Mouse (Mus musculus) gastrocnemius, postnatal 36 days (tissue): Measurements from ENCODE around the gene 4931406P16Rik. TPM values are rescaled to one million over a fixed set of nuclear protein-coding genes. Genes with fewer than 3 reads are reported as not detected.
"Not testable (repeated sequence)": the region's sequence is repeated elsewhere in the genome, so short reads cannot be mapped to it uniquely, and the experiment has no call there.

Experiments
- DNase-seq, 2 experiments: peaks; one replicate each; pipeline ENCODE4 v3.0.0; 2022
- intact Hi-C: fragments of 180-260 bp; cut with DNase I; formaldehyde crosslinking; loops from one replicate; pipeline ENCODE4 v1.15.1; 2025
- long read RNA-seq, 2 experiments: library from polyadenylated mRNA; stranded (forward); transcript quantifications; one replicate each; pipeline ENCODE4 v2.0.0; 2021
- total RNA-seq, 2 experiments: library from RNA; stranded (reverse); gene quantifications; 2 replicates each; pipeline ENCODE4 v1.2.3; 2021

The 4931406P16Rik gene
- 10 to 100 TPM; 25.8 to 37.3 TPM for total RNA-seq
- long read RNA-seq, experiment 1, full-length matches to known transcripts, result 2 of 7 reads
- long read RNA-seq, experiment 1, partial matches to known transcripts, result 2 of 7 reads
- long read RNA-seq, experiment 1, other reads (novel, unspliced or antisense), result 3 of 7 reads
- long read RNA-seq, experiment 2, full-length matches to known transcripts, result 2 of 6 reads
- long read RNA-seq, experiment 2, partial matches to known transcripts, result 1 of 6 reads
- long read RNA-seq, experiment 2, other reads (novel, unspliced or antisense), result 3 of 6 reads

DNA sequence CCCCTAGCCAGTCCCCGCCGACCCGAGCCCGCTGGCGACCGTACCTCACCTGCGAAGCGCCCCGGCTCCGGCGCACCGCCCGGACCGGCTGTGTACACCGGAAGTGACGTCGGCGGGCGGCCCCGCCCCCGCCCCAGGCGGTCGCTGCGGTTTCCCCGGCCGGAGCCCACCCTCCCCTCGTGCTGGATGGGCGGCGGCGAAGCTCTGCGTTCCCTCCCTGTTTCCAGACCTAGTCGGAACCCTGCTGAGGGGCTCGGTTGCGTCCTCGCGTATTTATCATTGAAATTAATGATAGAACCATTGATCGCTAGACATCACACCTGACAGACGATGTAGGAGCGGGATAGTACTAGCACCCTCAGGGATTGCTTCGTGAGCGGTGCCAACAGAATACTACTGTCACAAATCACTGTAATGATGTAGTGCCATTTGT lies at the start of gene 4931406P16Rik:
Gene 4931406P16Rik, minus strand, starts transcription at position 109 of the 433 bp plus-strand sequence.
- peak; percentile 80 to 84 for DNase-seq
- intact Hi-C loops, result no loop called here

DNA sequence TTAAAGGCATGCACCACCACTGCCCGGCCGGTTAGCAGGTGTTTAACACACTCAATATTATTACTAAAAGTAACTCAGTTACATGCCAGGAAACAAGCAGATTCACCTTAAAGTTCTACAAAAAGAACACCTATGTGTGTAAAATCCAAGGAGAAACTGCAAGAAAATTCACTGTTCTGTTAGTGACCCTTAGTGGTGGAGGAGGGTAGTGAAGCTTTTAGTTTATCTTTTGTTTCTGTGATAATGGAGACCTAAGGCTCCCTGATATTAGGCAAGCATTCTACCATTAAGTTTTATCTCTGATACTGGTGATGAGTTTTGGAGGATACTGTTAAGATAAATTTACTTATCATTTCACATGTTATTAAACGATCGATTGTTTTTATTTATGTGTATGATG lies 42.3 kb upstream of the 4931406P16Rik start:
- intact Hi-C loops, result loop anchor here (5.0 kb wide), 1 partner anchor 103 kb away; the partner anchor contains the start of gene Gm6096
- no peak for DNase-seq

DNA sequence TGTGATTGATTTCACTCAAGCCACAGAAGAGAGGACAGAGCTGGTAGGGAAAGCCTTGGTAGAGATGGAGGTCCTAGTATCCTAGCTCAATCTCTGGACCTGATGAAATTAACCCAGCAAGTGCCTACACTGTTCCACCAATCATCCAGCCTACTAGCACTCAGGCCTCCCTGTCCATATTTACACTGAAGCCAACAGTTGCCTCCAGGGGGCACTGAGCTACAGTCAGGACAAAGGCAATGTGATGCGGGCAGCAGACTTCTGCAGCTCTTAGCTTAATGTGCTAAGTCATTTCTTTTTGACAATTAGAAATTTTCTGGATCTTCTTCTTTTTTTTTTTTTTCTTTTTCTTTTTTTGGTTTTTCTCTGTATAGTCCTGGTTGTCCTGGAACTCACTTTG lies 38.6 kb upstream of the 4931406P16Rik start:
- intact Hi-C loops, result no loop called here
- DNase-seq, result no peak

DNA sequence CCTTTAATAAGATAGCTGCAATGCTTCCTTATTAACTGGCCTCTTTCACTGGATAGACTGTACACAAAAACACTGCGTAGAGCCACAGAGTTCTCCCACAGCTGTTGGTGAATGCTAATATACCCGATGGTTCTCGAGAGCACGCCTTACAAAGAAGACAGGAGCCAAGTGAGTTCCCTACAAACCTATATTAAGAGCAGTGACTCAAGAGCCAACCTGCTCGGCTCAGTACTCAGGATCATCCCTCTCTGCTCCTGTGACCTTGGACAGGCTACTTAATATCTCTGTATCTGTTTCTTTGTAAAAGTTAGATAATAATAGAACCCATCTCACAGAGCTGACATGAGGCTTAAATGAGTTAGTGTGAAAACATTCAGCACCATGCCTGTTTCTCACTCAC lies 36.8 kb upstream of the 4931406P16Rik start:
- intact Hi-C loops, result no loop called here
- no peak for DNase-seq

DNA sequence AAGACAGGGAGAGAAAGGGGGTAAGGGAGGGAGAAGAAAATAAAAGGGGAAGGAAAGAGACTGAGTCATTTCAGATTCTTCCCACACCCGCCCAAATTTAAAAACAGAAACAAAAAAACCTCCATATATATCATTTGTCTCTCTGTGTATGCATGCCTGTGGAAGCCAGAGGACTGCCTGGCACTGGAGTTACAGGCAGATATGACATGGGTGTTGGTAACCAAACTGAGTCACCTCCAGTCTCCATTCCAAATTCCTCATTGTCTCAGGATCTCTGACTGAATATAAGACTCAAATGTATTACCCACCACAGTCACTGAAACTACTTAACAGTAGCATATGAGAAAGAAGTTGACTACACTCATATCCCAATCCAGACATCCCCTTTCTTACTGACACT lies 34.7 kb upstream of the 4931406P16Rik start:
- intact Hi-C loops, result no loop called here
- DNase-seq, result no peak

DNA sequence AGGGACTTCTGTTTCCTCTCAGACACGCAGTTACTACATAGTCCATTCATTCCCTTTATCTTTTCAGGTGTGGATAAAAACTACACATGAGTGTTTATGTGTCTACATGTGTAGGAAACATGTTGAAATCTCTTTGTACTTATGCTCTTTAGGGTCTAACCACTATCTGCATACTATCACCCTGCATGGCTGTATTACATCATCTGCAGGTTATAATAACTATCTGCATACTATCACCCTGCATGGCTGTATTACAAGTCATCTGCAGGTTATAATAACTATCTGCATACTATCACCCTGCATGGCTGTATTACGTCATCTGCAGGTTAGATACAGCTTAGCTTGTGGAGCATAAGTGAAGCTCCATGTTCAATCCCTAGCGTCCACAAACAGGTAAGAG lies 33.7 kb upstream of the 4931406P16Rik start:
- DNase-seq, result no peak
- intact Hi-C loops, result no loop called here

DNA sequence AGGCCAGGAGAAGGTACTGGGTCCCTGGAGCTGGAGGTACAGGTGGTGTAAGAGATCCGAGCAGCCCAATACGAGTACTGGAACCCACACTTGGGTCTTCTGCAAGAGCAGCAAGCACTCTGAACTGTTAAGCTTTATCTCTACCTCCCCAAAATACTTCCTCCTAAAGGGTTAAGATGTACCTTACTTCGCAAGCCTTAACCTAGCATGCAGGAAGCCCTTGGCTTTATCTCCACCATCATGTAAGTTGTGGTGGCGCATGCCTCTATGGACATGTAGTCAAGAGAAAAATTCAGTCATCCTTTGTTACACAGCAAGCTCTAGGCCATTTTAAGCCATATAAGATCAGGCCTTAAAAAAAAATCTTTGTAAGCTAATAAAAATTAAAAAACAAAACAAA lies 33.2 kb upstream of the 4931406P16Rik start:
- DNase-seq, result no peak
- intact Hi-C loops, result no loop called here

DNA sequence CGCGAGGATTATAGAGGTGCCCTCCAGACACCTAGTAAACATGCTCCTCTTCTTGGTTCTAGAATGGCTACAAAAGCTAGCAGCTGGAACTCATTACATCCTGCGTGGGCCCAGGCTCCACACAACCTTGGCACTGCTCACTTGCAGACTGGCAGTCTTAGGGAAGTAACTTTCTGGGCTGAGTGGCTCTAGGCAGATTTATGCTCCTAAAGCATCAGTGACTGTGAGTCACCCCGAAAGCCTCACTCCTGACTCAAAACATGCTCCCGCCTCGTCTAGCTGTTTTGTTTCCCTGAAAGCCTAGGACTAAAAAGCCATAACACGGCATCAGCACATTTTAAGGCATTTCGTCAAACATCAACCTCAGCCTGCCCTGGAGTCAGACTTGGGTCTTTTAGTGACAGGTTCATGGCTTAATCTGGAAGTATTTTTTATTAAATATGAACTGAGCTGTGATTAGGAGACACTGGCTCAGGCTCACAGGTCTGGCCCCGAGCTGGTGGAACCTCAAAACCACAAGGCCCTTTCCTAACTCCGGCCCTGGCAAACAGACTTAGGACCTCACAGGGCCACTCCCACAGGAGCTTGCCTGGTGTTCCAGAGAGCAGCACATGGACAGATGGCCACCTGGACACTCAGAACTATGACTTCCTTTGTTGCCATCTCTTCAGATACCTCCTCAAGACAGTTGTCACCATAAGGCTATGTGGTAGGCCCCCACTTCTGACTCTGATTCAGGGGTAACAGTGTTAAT lies 28.9 kb upstream of the 4931406P16Rik start:
- no peak for DNase-seq
- intact Hi-C loops, result no loop called here

DNA sequence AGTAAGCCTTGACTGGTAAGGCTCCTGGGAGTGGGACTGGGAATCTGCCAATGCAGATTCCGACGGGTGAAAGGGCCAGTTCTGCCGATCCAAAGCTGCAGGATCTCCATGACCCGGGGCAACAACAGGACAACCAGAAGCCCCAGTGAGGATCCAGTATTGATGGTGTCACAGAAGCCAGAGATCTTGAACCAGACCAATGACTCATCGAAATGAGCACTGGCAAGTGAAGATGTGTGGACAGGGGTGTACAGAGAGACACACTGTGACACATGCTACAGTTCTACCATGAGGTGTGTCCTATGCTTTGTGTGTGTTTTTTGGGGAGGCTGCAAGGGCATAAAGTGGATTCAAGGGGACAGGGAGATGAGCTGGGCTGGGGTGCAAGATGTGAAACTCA lies 27.5 kb upstream of the 4931406P16Rik start:
- no peak for DNase-seq
- intact Hi-C loops, result no loop called here

DNA sequence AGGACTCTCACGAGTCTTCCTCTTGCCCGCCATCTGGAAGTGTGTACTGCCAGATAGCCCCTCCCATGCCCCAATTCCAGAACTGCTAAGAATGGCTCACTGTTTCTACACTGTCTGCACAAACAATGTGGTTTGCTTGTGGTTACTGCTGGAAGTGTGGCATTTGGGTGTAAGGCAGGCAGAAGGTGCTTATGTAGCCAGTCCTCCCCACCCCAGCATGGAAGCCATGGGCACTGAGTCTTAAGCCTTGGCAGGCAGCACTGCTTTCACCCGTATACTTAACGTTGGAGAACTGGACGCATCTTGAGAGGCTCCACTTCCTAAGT lies 25.8 kb upstream of the 4931406P16Rik start:
- DNase-seq, result no peak
- intact Hi-C loops, result loop anchor here (5.0 kb wide), 1 partner anchor 72 kb away; no protein-coding TSS in a partner anchor

DNA sequence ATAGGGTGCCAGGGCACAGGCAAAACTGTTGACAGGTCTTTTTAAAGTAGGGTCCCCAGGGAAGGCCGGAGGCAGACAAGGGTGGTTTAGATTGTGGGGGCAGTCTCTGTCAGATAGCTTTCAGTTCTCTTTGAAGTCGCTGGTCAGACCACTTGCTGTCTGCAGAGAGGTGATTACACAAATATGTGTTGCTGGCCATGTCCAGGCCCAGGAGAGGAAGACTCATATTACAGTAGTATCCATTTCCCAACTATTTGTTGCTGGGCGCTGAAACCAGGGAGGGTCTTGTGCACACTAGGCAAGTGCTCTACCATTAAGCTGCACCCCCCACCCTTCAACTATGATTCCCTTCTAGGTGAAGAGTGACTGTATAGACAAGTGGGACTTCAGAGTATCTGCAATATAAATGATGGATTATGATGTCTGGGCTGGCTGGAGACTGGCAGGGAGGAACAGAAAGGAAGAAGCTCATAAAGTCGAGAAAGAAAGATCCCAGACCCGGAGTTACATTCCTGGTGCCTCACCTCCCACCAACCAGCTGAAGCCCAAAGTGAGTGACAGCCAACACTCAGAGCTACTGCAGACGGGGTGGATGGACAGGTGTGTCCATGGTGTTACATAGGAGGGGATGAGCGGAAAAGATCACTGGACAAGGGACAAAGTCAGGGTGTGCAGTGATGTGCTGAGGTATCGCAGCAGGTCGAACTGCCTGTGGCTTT lies 25.3 kb upstream of the 4931406P16Rik start:
- DNase-seq, result no peak
- intact Hi-C loops, result loop anchor here (5.0 kb wide), 1 partner anchor 71 kb away; no protein-coding TSS in a partner anchor

DNA sequence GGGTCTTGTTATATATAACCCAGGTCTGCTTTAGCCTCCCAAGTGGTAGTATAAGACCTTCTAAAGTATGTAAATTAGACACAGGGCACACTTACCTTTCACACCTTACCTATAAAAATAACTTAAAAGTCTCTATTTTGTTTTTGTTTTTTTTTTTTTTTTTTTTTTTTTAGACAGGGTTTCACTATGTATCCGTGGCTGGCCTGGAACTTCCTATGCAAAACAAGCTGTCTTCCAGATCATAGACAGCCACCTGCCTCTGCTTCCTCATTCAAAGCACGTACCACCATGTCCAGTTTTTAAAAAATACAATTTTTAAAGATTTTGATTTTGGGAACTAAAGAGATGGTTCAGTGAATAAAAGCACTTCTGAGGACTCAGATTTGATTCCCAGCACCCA lies 23.9 kb upstream of the 4931406P16Rik start:
- no peak for DNase-seq
- intact Hi-C loops, result loop anchor here (5.0 kb wide), 1 partner anchor 70 kb away; no protein-coding TSS in a partner anchor

DNA sequence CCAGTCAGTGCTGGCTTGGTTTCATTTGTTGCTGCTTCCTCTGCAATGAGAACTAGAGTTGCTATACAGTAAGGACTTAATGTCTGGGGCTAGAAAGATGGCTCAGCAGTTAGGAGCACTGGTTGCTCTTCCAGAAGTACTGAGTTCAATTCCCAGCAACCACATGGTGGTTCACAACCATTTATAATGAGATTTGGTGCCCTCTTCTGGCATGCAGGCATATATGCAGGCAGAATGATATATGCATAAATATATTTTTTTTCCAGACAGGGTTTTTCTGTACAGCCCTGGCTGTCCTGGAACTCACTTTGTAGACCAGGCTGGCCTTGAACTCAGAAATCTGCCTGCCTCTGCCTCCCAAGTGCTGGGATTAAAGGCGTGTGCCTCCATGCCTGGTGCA lies 23.2 kb upstream of the 4931406P16Rik start:
- intact Hi-C loops, result loop anchor here (5.0 kb wide), 1 partner anchor 69 kb away; no protein-coding TSS in a partner anchor
- not testable (repeated sequence) for DNase-seq

DNA sequence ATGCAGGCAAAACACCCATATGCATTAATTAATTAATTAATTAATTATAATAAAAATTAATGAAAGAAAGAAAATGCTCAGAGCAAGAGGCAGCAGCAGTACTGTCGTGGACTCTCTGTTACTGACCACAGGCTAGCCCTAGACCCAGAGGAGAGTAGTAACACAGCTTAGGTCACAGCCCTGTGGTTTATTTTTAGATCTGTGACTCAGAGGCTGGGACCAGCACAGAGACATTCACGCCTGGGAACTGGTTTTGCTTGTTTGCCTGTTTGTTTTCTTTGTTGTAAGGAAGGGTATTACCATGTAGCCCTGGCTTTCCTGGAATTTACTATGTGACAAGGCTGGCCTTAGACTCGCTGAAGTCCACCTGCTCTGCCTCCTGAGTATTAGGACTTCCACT lies 14.1 kb upstream of the 4931406P16Rik start:
- intact Hi-C loops, result no loop called here
- no peak for DNase-seq

DNA sequence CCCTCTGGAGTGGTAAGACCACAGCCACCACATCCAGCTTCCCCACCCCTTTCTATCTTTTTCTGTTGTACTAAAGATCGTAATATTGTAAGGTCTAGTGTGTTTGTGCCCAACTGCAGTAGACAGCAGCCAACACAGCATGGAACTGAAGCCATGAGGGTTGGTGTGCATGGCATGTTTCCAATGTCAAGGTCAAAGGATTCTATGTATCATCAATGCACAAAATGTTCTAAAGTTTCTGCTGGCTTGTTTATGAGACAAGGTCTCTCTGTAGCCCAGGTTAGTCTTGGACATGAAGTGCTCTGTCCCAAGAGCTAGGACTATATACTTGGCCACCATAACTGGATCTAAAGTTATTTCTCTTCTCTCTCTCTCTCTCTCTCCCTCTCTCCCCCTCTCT lies 11.5 kb upstream of the 4931406P16Rik start:
- no peak for DNase-seq
- intact Hi-C loops, result no loop called here

DNA sequence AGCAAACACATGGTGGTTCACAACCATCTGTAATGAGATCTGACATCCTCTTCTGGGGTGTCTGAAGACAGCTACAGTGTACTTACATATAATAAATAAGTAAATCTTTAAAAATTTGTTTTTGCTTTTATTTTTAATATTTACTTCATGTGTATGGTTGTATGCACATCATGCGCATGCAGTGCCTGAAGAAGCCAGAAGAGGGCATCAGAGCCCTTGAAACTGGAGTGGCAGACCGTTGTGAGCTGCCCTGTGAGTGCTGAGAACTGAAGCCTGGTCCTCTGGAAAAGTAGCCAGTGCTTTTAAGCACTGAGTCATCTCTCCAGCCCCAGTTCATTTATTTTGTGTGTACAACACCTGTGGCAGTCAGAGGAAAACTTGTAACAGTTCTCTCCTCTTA lies 10.7 kb upstream of the 4931406P16Rik start:
- no peak for DNase-seq
- intact Hi-C loops, result no loop called here

DNA sequence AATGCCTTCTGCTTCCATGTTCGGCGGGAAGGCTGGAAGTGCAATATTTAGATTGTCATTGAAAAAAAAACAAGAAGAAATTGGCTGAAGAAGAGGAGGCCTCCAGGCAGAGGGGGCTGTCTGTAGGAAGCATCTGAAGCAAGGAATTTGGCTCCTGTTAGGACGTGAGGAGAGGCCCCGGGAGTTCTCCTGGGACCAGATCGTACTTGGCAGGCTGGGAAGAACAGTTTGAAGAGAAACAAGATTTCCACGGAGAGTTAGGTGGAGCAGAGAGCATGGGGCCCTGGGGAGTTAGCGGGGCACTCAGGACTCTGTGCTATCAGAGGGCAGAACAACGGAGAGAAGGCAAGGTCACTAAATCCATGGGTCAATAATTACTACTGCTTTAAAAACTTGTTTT lies 10.0 kb upstream of the 4931406P16Rik start:
- intact Hi-C loops, result no loop called here
- DNase-seq, result peak in 1 of 2 experiments; percentile 53

DNA sequence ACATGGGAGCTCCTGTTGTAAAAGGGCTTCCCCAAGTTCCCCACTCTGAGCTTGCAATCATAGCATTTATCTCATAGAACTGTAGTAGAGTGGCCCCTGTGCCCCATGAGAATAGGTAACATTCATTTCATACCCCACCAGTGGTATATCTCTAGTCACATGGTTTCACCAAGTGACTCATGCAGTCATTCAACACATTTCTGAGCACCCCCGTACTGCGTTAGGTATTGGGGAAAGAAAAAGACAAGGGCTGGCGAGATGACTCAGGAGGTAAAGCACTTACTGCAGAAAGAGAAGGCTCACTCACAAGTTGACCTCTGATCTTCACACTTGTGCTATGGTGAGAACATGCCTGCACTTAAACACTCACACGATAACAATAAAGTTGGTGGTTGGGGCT lies 8.6 kb upstream of the 4931406P16Rik start:
- intact Hi-C loops, result no loop called here
- DNase-seq, result no peak

DNA sequence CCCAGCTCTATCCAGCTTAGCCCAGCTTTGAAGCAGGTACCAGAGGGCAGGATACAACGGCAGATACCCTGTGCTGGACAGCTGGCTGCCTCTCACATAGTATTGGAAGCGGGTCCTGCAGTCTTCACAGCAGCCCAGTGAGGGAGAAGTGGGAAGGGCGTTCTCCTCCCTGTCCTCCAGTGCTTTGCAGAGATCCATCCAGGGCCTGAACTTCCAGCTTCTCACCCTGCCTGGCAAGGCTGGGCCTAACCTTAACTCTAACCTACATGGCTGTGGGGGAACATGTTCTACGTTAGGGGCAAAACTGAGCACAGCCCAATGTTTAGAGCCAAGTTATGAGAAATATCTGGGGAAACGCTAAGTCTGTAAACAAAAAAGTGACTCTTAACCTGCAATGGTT lies 7.8 kb upstream of the 4931406P16Rik start:
- intact Hi-C loops, result no loop called here
- no peak for DNase-seq

DNA sequence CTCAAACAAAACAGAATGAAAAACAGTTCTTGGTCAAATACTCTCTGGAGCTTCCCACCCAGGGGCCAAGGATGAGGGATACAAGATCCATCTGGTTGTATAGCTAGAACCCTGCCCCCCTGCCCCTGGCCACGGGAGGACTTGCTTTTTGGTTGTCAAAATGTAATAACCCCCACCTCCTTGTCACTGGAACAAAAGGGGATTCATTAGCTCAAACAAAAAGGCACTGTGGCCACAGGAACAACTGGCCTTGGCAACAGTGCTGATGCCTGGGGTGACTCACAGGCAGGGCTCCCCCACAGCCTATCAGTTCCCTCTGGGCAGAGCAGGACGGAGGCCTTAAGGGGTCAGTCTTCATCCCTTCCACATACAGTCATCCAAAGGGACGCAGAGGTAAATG lies 6.6 kb upstream of the 4931406P16Rik start:
- intact Hi-C loops, result no loop called here
- peak in 1 of 2 experiments; percentile 15 for DNase-seq

DNA sequence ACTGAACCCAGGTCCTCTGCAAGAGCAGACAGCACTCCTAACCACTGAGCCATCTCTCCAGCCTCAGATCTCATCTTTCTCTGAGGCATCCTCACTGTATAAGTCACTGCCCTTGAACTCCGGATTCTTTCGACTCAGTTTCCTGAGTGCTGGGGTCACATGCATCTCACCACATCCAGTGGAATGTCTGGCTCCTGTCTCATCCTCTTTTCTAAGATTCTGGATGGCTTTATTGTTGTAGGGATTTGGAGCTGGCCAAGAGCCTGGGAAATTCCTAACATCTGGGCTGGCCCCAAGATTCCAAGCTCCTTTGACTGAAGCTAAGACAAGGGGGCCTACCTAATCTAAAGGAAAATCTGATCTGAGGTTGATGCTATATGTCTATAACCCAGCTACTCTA lies 5.8 kb upstream of the 4931406P16Rik start:
- DNase-seq, result peak in 1 of 2 experiments; percentile 11
- intact Hi-C loops, result no loop called here
